24 mouse cellular contexts compared by ENCODE assay signal in genomic region chr17:56112743-56113142, GRCm38 (mm10). TPM values are rescaled to one million over a fixed set of nuclear protein-coding genes. Genes with fewer than 3 reads are reported as not detected.
DNase-seq lines count a peak whose midpoint lies in the region; ATAC-seq and TF ChIP-seq lines count a peak whose summit lies in the region.
"Had no signal": no experiment of that assay in that cellular context is flagged by ENCODE, and none has a peak within 500 bp of the region (broad histone marks: within the 10 kb centered on the region; RNA-seq: fewer than 3 reads in every experiment).

No protein-coding gene starts in this region.

- no peak for DNase-seq in embryonic facial prominence, embryonic 10.5 days (ENCODE audit: low spot score)
- peak; percentile 8 for DNase-seq in heart, postnatal 4 days
- DNase-seq in heart, adult 18-20 months, result no peak
- DNase-seq in liver, adult 2 months (ENCODE audit: extremely low read depth, low read depth, low spot score), result peak; percentile 65
- no peak for DNase-seq in liver
- DNase-seq: adrenal gland, adult 8-10 months; adrenal gland, postnatal 36 days; B cell, adult 2 months; cerebellum, adult 11 months; cerebellum, adult 8-10 months; cerebellum, postnatal 14 days; embryo, embryonic 11 days; gastrocnemius, adult 2 months; heart, postnatal 36 days; kidney, adult 18-20 months had no signal

- TF ChIP-seq CTCF in liver, adult 2 months (IDR thresholded peaks at IDR 0.05; ENCODE audit: low read depth, low read length), result no peak

- H3K27ac ChIP-seq in embryonic facial prominence, embryonic 13.5 days, result 0 out of 2 replicates have a peak overlapping the region, but pooled peaks have one; percentile 7
- H3K27ac ChIP-seq in embryonic facial prominence, embryonic 10.5 days (replicated peaks), result no peak overlapping the region
- no peak overlapping the region for H3K27ac ChIP-seq in liver, adult 2 months (replicated peaks; ENCODE audit: insufficient read depth, low read depth, low read length)
- H3K27ac ChIP-seq in brown adipose tissue, adult 24 weeks (replicated peaks; ENCODE audit: low read depth, low read length), result peak overlapping the region; percentile 36
- H3K27ac ChIP-seq: embryonic facial prominence, embryonic 12.5 days; gastrocnemius, adult 2 months; heart, embryonic 13.5 days; intestine, embryonic 15.5 days had no signal

- H3K9ac ChIP-seq in embryonic facial prominence, embryonic 13.5 days, result 0 out of 2 replicates have a peak overlapping the region, but pooled peaks have one; percentile 21
- no peak overlapping the region for H3K9ac ChIP-seq in liver, adult 2 months (ENCODE audit: low read depth, low read length)
- H3K9ac ChIP-seq: embryonic facial prominence, embryonic 12.5 days; heart, embryonic 13.5 days; intestine, embryonic 15.5 days had no signal

- WGBS in embryonic facial prominence, embryonic 13.5 days, result 67% methylated on average over 3 of the region's 3 CpGs
- WGBS in embryonic facial prominence, embryonic 10.5 days, result 67% methylated on average over 3 of the region's 3 CpGs
- WGBS in liver, adult 2 months, result 54% methylated on average over 3 of the region's 3 CpGs

- H3K9me3 ChIP-seq in embryonic facial prominence, embryonic 13.5 days, result no peaks in the 10 kb centered on the region
- H3K9me3 ChIP-seq in embryonic facial prominence, embryonic 10.5 days, result no peaks in the 10 kb centered on the region
- H3K9me3 ChIP-seq: embryonic facial prominence, embryonic 12.5 days; G1E; heart, embryonic 13.5 days; intestine, embryonic 15.5 days had no signal

- H3K4me3 ChIP-seq in embryonic facial prominence, embryonic 13.5 days, result no peak overlapping the region
- no peak overlapping the region for H3K4me3 ChIP-seq in embryonic facial prominence, embryonic 10.5 days
- H3K4me3 ChIP-seq in liver, adult 2 months (ENCODE audit: insufficient read depth, low read depth, low read length), result no peak overlapping the region
- H3K4me3 ChIP-seq in brown adipose tissue, adult 24 weeks (ENCODE audit: insufficient read depth, low read depth, low read length), result peak overlapping the region; percentile 4; the same call in 1 of the 2 replicates
- H3K4me3 ChIP-seq: embryonic facial prominence, embryonic 12.5 days; gastrocnemius, adult 2 months; heart, embryonic 13.5 days; intestine, embryonic 15.5 days had no signal

- H3K36me3 ChIP-seq in embryonic facial prominence, embryonic 13.5 days, result 0 out of 2 replicates have a peak, but pooled peaks cover 6% of the 10 kb centered on the region
- peaks cover under 1% of the 10 kb centered on the region; the same call in 1 of the 2 replicates for H3K36me3 ChIP-seq in embryonic facial prominence, embryonic 10.5 days (replicated peaks)
- peaks cover 6% of the 10 kb centered on the region; the same call in 1 of the 2 replicates for H3K36me3 ChIP-seq in liver, adult 2 months (ENCODE audit: control insufficient read depth, insufficient read depth, low read length)
- H3K36me3 ChIP-seq: embryonic facial prominence, embryonic 12.5 days; intestine, embryonic 15.5 days had no signal

- H3K4me1 ChIP-seq in embryonic facial prominence, embryonic 13.5 days, result peaks cover 5% of the 10 kb centered on the region
- peaks cover 6% of the 10 kb centered on the region for H3K4me1 ChIP-seq in embryonic facial prominence, embryonic 10.5 days
- H3K4me1 ChIP-seq in liver, adult 2 months (ENCODE audit: control insufficient read depth, insufficient read depth, low read length), result peaks cover 41% of the 10 kb centered on the region
- no peaks in the 10 kb centered on the region for H3K4me1 ChIP-seq in brown adipose tissue, adult 24 weeks (ENCODE audit: control insufficient read depth, insufficient read depth, insufficient read length, low read length)

- ATAC-seq in embryonic facial prominence, embryonic 13.5 days (ENCODE audit: insufficient number of reproducible peaks, insufficient read depth, low FRiP score, low TSS enrichment, low read depth), result no peak
- ATAC-seq: CD4-positive, CD25-positive, alpha-beta regulatory T cell, adult 4 months had no signal

- peaks cover 20% of the 10 kb centered on the region for H3K27me3 ChIP-seq in embryonic facial prominence, embryonic 13.5 days
- peaks cover 24% of the 10 kb centered on the region for H3K27me3 ChIP-seq in embryonic facial prominence, embryonic 10.5 days (replicated peaks; ENCODE audit: low read depth, poor library complexity, severe bottlenecking)
- no peaks in the 10 kb centered on the region for H3K27me3 ChIP-seq in liver, adult 2 months (ENCODE audit: control insufficient read depth, insufficient read depth, low read length)

- no peak for TF ChIP-seq POLR2A in liver, adult 2 months (IDR thresholded peaks at IDR 0.05; ENCODE audit: extremely low read depth, insufficient read depth, low read length)

- no peak overlapping the region for H3K4me2 ChIP-seq in embryonic facial prominence, embryonic 13.5 days
- H3K4me2 ChIP-seq: embryonic facial prominence, embryonic 12.5 days; heart, embryonic 13.5 days; intestine, embryonic 15.5 days had no signal

- H3K79me2 ChIP-seq in liver, adult 2 months (ENCODE audit: control insufficient read depth, insufficient read depth, low read length), result no peaks in the 10 kb centered on the region

RNA-seq across cellular contexts. Expression of gene Plin4, which starts 3.1 kb away (rescaled TPM):
- polyA plus RNA-seq in embryonic facial prominence, embryonic 13.5 days (2015; fragmentation: Nextera tagmentation; extraction: Ambion mirVana), result 0.07 and 0.10 TPM in 2 replicates
- polyA plus RNA-seq in embryonic facial prominence, embryonic 10.5 days (2016; fragmentation: Nextera tagmentation; extraction: Ambion mirVana), result 0.05 TPM in 2 replicates
- 10 to 100 TPM; 71.5 to 79.8 TPM for total RNA-seq in heart, postnatal 4 days (2021)
- 100 to 1,000 TPM; 118 to 175 TPM for total RNA-seq in heart, adult 18-20 months (2021)
- 2.1 and 2.3 TPM in 2 replicates for total RNA-seq in liver, adult 2 months (2014; rRNA removed)
- 1.8 and 2.8 TPM in 2 replicates for polyA plus RNA-seq in liver, adult 2 months (2012; rRNA removed)
- 195 and 205 TPM in 2 replicates for polyA plus RNA-seq in brown adipose tissue, adult 24 weeks (2012; ENCODE audit: insufficient read depth, insufficient read length, missing spikeins)
- total RNA-seq: common myeloid progenitor, adult 5-6 weeks had no signal
- polyA plus RNA-seq: CD4-positive, CD25-positive, alpha-beta regulatory T cell, adult 4 months; G1E had no signal

RNA-seq across cellular contexts. Expression of gene Plin5, which starts 4.7 kb away (rescaled TPM):
- polyA plus RNA-seq in embryonic facial prominence, embryonic 13.5 days (2015; fragmentation: Nextera tagmentation; extraction: Ambion mirVana), result 0.17 and 0.30 TPM in 2 replicates
- polyA plus RNA-seq in embryonic facial prominence, embryonic 10.5 days (2016; fragmentation: Nextera tagmentation; extraction: Ambion mirVana), result 0.47 and 0.48 TPM in 2 replicates
- total RNA-seq in heart, postnatal 4 days (2021), result 10 to 100 TPM; 61.6 to 67.6 TPM
- total RNA-seq in heart, adult 18-20 months (2021), result 100 to 1,000 TPM; 166 TPM
- total RNA-seq in liver, adult 2 months (2014; rRNA removed), result 19.2 and 24.6 TPM in 2 replicates
- 42.7 and 58.2 TPM in 2 replicates for polyA plus RNA-seq in liver, adult 2 months (2012; rRNA removed)
- polyA plus RNA-seq in brown adipose tissue, adult 24 weeks (2012; ENCODE audit: insufficient read depth, insufficient read length, missing spikeins), result 138 and 171 TPM in 2 replicates
- total RNA-seq: common myeloid progenitor, adult 5-6 weeks; G1E had no signal
- polyA plus RNA-seq: CD4-positive, CD25-positive, alpha-beta regulatory T cell, adult 4 months; G1E had no signal

RNA-seq across cellular contexts. Expression of gene Lrg1, which starts 9.1 kb away (rescaled TPM):
- polyA plus RNA-seq in embryonic facial prominence, embryonic 13.5 days (2015; fragmentation: Nextera tagmentation; extraction: Ambion mirVana), result 0.24 and 0.30 TPM in 2 replicates
- 0.10 TPM in 1 of 2 replicates, not detected in the other for polyA plus RNA-seq in embryonic facial prominence, embryonic 10.5 days (2016; fragmentation: Nextera tagmentation; extraction: Ambion mirVana)
- 1 to 10 TPM; 5.2 TPM for total RNA-seq in heart, postnatal 4 days (2021)
- total RNA-seq in heart, adult 18-20 months (2021), result 10 to 100 TPM; 56.2 to 65.4 TPM
- 90.0 and 116 TPM in 2 replicates for total RNA-seq in liver, adult 2 months (2014; rRNA removed)
- polyA plus RNA-seq in liver, adult 2 months (2012; rRNA removed), result 543 and 600 TPM in 2 replicates
- 61.5 and 101 TPM in 2 replicates for polyA plus RNA-seq in brown adipose tissue, adult 24 weeks (2012; ENCODE audit: insufficient read depth, insufficient read length, missing spikeins)
- total RNA-seq: G1E had no signal
- polyA plus RNA-seq: CD4-positive, CD25-positive, alpha-beta regulatory T cell, adult 4 months; forebrain, embryonic 14.5 days; G1E; heart, embryonic 13.5 days had no signal

RNA-seq across cellular contexts. Expression of gene Sema6b, which starts 27.4 kb away (rescaled TPM):
- polyA plus RNA-seq in embryonic facial prominence, embryonic 13.5 days (2015; fragmentation: Nextera tagmentation; extraction: Ambion mirVana), result 2.4 and 2.5 TPM in 2 replicates
- polyA plus RNA-seq in embryonic facial prominence, embryonic 10.5 days (2016; fragmentation: Nextera tagmentation; extraction: Ambion mirVana), result 1.0 and 1.1 TPM in 2 replicates
- total RNA-seq in heart, postnatal 4 days (2021), result 1 to 10 TPM; 6.3 to 7.2 TPM
- 10 to 100 TPM; 12.5 to 13.5 TPM for total RNA-seq in heart, adult 18-20 months (2021)
- 1.3 TPM in 2 replicates for total RNA-seq in liver, adult 2 months (2014; rRNA removed)
- polyA plus RNA-seq in liver, adult 2 months (2012; rRNA removed), result 2.7 and 3.9 TPM in 2 replicates
- polyA plus RNA-seq in brown adipose tissue, adult 24 weeks (2012; ENCODE audit: insufficient read depth, insufficient read length, missing spikeins), result 1.9 and 5.0 TPM in 2 replicates
- polyA plus RNA-seq: CD4-positive, CD25-positive, alpha-beta regulatory T cell, adult 4 months had no signal

RNA-seq across cellular contexts. Expression of gene Hdgfl2, which starts 33.3 kb away (rescaled TPM):
- 151 and 155 TPM in 2 replicates for polyA plus RNA-seq in embryonic facial prominence, embryonic 13.5 days (2015; fragmentation: Nextera tagmentation; extraction: Ambion mirVana)
- polyA plus RNA-seq in embryonic facial prominence, embryonic 10.5 days (2016; fragmentation: Nextera tagmentation; extraction: Ambion mirVana), result 195 and 197 TPM in 2 replicates
- total RNA-seq in heart, postnatal 4 days (2021), result 10 to 100 TPM; 52.8 to 55.9 TPM
- total RNA-seq in heart, adult 18-20 months (2021), result 10 to 100 TPM; 30.6 to 37.2 TPM
- total RNA-seq in liver, adult 2 months (2014; rRNA removed), result 11.3 and 13.8 TPM in 2 replicates
- 29.0 and 30.2 TPM in 2 replicates for polyA plus RNA-seq in liver, adult 2 months (2012; rRNA removed)
- polyA plus RNA-seq in brown adipose tissue, adult 24 weeks (2012; ENCODE audit: insufficient read depth, insufficient read length, missing spikeins), result 17.6 and 19.3 TPM in 2 replicates

Comparison
In these comparisons a context has a peak if more than half of its experiments do, and no peak if none do; other contexts are left out.
1. H3K27ac ChIP-seq: peak in embryonic facial prominence, embryonic 13.5 days (single experiment) and brown adipose tissue, adult 24 weeks (single experiment); none in embryonic facial prominence, embryonic 10.5 days (single experiment) and liver, adult 2 months (single experiment).
2. DNase-seq: peak in heart, postnatal 4 days (single experiment) and liver, adult 2 months (single experiment); none in embryonic facial prominence, embryonic 10.5 days (single experiment), heart, adult 18-20 months (0 of 2) and liver (single experiment).
3. RNA of gene Plin4, which starts 3.1 kb away (polyA plus RNA-seq): 195 to 205 TPM in brown adipose tissue, adult 24 weeks; 1.8 to 2.8 TPM in liver, adult 2 months, 0.07 to 0.10 TPM in embryonic facial prominence, embryonic 13.5 days and 0.05 TPM in embryonic facial prominence, embryonic 10.5 days; every median in the first group is over 10 times any median in the second.
4. RNA of gene Plin5, which starts 4.7 kb away (polyA plus RNA-seq): 138 to 171 TPM in brown adipose tissue, adult 24 weeks and 42.7 to 58.2 TPM in liver, adult 2 months; 0.47 to 0.48 TPM in embryonic facial prominence, embryonic 10.5 days and 0.17 to 0.30 TPM in embryonic facial prominence, embryonic 13.5 days; every median in the first group is over 10 times any median in the second.
5. RNA of gene Lrg1, which starts 9.1 kb away (polyA plus RNA-seq): 543 to 600 TPM in liver, adult 2 months and 61.5 to 101 TPM in brown adipose tissue, adult 24 weeks; 0.24 to 0.30 TPM in embryonic facial prominence, embryonic 13.5 days and 0.10 TPM in embryonic facial prominence, embryonic 10.5 days; every median in the first group is over 10 times any median in the second.